Mouse (Mus musculus): ENCODE measurements around the gene 3830417A13Rik. TPM values are rescaled to one million over a fixed set of nuclear protein-coding genes. Genes with fewer than 3 reads are reported as not detected.

The 3830417A13Rik gene
- polyA plus RNA-seq (2014; fragmentation: Illumina TruSeq; extraction: RNeasy Lipid Tissue Mini Kit (QIAGEN cat#74804); ENCODE audit: low read depth, low replicate concordance), result not detected

DNA sequence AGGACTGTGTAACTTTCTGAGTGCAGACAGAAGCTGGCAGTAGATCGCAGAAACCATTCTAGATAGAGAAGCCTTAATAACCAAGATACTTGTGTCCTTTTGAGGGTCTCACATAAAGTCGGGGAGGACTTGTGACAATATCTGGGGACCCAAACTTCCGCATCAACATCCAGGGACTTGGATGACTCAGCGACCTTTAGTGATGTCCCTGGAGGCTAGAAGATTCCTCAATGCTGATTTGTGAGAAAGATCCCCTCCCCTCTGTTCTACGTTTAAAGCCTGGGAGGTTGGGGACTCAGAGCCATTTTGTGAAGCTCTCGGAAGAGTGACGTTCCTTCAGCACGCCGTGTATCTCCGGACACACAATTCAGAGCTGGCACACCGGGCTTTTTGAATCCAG, at the start of gene 3830417A13Rik:
TSS of gene 3830417A13Rik (plus strand) at position 301 of the 400 bp plus-strand sequence.

DNA sequence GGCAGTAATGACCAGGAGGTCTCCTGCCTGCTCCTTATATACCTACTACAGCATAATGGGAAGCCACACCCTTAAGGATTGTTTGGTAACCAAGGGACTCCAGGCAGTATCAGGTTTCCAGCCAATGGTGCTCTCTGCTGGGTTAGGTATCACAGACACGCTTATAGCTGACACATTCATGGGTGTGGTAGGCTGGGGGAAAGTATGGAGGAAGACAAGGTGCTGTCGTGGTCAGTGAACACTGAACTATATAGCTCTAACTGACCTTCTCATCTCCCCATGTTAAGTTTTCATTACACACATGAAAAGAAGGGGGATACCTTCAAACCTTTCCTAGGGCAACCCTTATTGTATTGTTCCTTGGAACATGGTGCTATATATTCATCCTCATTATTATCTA, 21.2 kb upstream of the 3830417A13Rik start, which contains the start of gene Gm6760:
TSS of gene Gm6760 (minus strand) at position 101 of the 400 bp plus-strand sequence.

Other genes with a start within 250 kb of the 3830417A13Rik start
- gene Gm6760, start 21.4 kb upstream of the 3830417A13Rik start, polyA plus RNA-seq (2014; fragmentation: Illumina TruSeq; extraction: RNeasy Lipid Tissue Mini Kit (QIAGEN cat#74804); ENCODE audit: low read depth, low replicate concordance), result not detected
- 1.6 TPM for gene Slitrk4, start 103.4 kb downstream of the 3830417A13Rik start, polyA plus RNA-seq (2014; fragmentation: Illumina TruSeq; extraction: RNeasy Lipid Tissue Mini Kit (QIAGEN cat#74804); ENCODE audit: low read depth, low replicate concordance)